Mouse (Mus musculus) stomach, postnatal 0 days (tissue): ENCODE results near the gene Gabpb2.

Source experiments
- CTCF ChIP-seq: IDR thresholded peaks from 2 replicates; pipeline ENCODE4 v1.5.1; 2016; ENCODE audit warnings: antibody characterized with exemption, low read depth, mild to moderate bottlenecking, moderate library complexity
- EP300 ChIP-seq: optimal IDR thresholded peaks from 2 replicates; pipeline ENCODE3; 2016; ENCODE audit warnings: antibody characterized with exemption

- no peak for TF ChIP-seq EP300
- peak; percentile 27; the same call in 1 of the 2 replicates for TF ChIP-seq CTCF
Measured at GRCm38 (mm10) chr3:95228148-95228893, 10.6 kb upstream of the Gabpb2 start, which contains the start of gene Cdc42se1.
